12 mouse cellular contexts compared by ENCODE assay signal in the genomic region with DNA sequence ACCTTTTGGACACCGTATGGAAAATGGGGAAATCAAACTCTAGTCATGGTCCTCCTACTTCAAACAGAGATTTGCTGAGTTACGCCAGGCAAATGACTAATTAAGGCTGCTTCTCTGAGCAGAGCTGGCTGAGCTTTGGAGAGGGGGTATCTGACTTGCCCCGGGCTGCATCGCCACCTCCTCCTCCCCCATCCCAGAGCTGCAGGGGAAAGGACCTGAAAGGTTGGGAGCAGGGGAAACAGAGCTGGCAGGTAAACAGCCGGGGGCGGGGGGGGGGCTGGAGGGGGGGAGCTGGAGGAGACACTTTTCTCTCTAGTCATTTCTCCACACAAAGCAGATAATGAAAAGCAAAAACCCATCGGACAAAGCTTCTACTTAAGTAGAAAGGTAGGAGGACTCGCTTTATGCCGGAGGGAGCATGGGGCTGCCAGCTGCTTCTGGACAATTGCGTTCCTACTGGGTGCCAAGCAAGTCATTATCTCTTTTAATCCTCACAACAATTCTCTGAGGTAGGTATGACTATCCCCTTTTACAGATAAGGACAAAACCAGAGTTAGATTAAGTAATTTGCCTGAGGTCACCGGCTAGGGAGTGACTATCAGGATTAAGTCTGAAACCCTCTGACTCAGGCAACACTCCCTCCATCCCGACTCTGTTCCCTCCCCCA. TPM values are rescaled to one million over a fixed set of nuclear protein-coding genes. Genes with fewer than 3 reads are reported as not detected.
A peak's percentile ranks its signal among the peaks of the same experiment; 100 is the strongest.
DNase-seq lines count a peak whose midpoint lies in the region; ATAC-seq lines count a peak whose summit lies in the region.
"Had no signal": no experiment of that assay in that cellular context is flagged by ENCODE, and none has a peak within 500 bp of the region (broad histone marks: within the 10 kb centered on the region; RNA-seq: fewer than 3 reads in every experiment).

No protein-coding gene starts in this region.

- ATAC-seq in kidney, embryonic 14.5 days (ENCODE audit: low FRiP score, low TSS enrichment), result no peak
- no peak for ATAC-seq in embryonic facial prominence, embryonic 14.5 days (ENCODE audit: low read depth)
- no peak for ATAC-seq in intestine, embryonic 15.5 days
- ATAC-seq in neural tube, embryonic 12.5 days (ENCODE audit: low FRiP score, low read depth), result peak; percentile 25; the same call in 1 of the 2 replicates
- ATAC-seq in megakaryocyte, adult 5-6 weeks (ENCODE audit: poor library complexity, severe bottlenecking), result no peak

- H3K36me3 ChIP-seq in kidney, embryonic 14.5 days (ENCODE audit: control insufficient read depth, insufficient read depth, low read length), result no peaks in the 10 kb centered on the region
- H3K36me3 ChIP-seq in embryonic facial prominence, embryonic 14.5 days (ENCODE audit: control insufficient read depth, insufficient read depth, low read length), result no peaks in the 10 kb centered on the region
- H3K36me3 ChIP-seq in intestine, embryonic 15.5 days, result no peaks in the 10 kb centered on the region
- no peaks in the 10 kb centered on the region for H3K36me3 ChIP-seq in neural tube, embryonic 12.5 days

- no peak overlapping the region for H3K9ac ChIP-seq in kidney, embryonic 14.5 days (ENCODE audit: low read depth, low read length)
- H3K9ac ChIP-seq in embryonic facial prominence, embryonic 14.5 days (ENCODE audit: low read depth, low read length), result no peak overlapping the region
- H3K9ac ChIP-seq in intestine, embryonic 15.5 days, result no peak overlapping the region
- no peak overlapping the region for H3K9ac ChIP-seq in neural tube, embryonic 12.5 days

- H3K27me3 ChIP-seq in kidney, embryonic 14.5 days (ENCODE audit: control insufficient read depth, insufficient read depth, low read length), result peaks cover 20% of the 10 kb centered on the region; the same call in 1 of the 2 replicates
- H3K27me3 ChIP-seq in embryonic facial prominence, embryonic 14.5 days (replicated peaks; ENCODE audit: control insufficient read depth, insufficient read depth, low read length), result peaks cover 30% of the 10 kb centered on the region
- H3K27me3 ChIP-seq in intestine, embryonic 15.5 days (replicated peaks), result peaks cover 15% of the 10 kb centered on the region
- peaks cover 18% of the 10 kb centered on the region for H3K27me3 ChIP-seq in neural tube, embryonic 12.5 days (replicated peaks)

- peak overlapping the region; percentile 36 for H3K4me2 ChIP-seq in kidney, embryonic 14.5 days (replicated peaks; ENCODE audit: low read depth, low read length)
- peak overlapping the region; percentile 48 for H3K4me2 ChIP-seq in embryonic facial prominence, embryonic 14.5 days (ENCODE audit: low read depth, low read length)
- peak overlapping the region; percentile 48 for H3K4me2 ChIP-seq in intestine, embryonic 15.5 days (replicated peaks)
- peak overlapping the region; percentile 52 for H3K4me2 ChIP-seq in neural tube, embryonic 12.5 days (replicated peaks)

- H3K4me3 ChIP-seq in kidney, embryonic 14.5 days (ENCODE audit: low read length), result peak overlapping the region; percentile 28
- H3K4me3 ChIP-seq in embryonic facial prominence, embryonic 14.5 days (ENCODE audit: low read depth, low read length), result peak overlapping the region; percentile 26
- H3K4me3 ChIP-seq in intestine, embryonic 15.5 days (replicated peaks), result peak overlapping the region; percentile 15
- peak overlapping the region; percentile 20; the same call in 1 of the 2 replicates for H3K4me3 ChIP-seq in neural tube, embryonic 12.5 days

- peaks cover 5% of the 10 kb centered on the region; the same call in 1 of the 2 replicates for H3K4me1 ChIP-seq in kidney, embryonic 14.5 days (ENCODE audit: control insufficient read depth, insufficient read depth, low read length)
- no peaks in the 10 kb centered on the region; the same call in 1 of the 2 replicates for H3K4me1 ChIP-seq in embryonic facial prominence, embryonic 14.5 days (ENCODE audit: control insufficient read depth, insufficient read depth, low read length)
- H3K4me1 ChIP-seq in intestine, embryonic 15.5 days (replicated peaks), result peaks cover 6% of the 10 kb centered on the region; the same call in 1 of the 2 replicates
- H3K4me1 ChIP-seq in neural tube, embryonic 12.5 days, result peaks cover 10% of the 10 kb centered on the region

- WGBS in kidney, embryonic 14.5 days, result under 1% methylated on average over 12 of the region's 12 CpGs
- under 1% methylated on average over 12 of the region's 12 CpGs for WGBS in embryonic facial prominence, embryonic 14.5 days
- WGBS in intestine, embryonic 15.5 days, result 2% methylated on average over 12 of the region's 12 CpGs
- 1% methylated on average over 12 of the region's 12 CpGs for WGBS in neural tube, embryonic 12.5 days

- no peak for DNase-seq in kidney, postnatal 4 days
- no peak for DNase-seq in embryonic facial prominence, embryonic 14.5 days (ENCODE audit: low spot score)
- no peak for DNase-seq in right cerebral cortex, postnatal 4 days
- DNase-seq in B cell, adult 2 months, result no peak
- DNase-seq: kidney, adult 11 months had no signal

- H3K9me3 ChIP-seq in kidney, embryonic 14.5 days (ENCODE audit: control insufficient read depth, low read length), result no peaks in the 10 kb centered on the region
- no peaks in the 10 kb centered on the region for H3K9me3 ChIP-seq in embryonic facial prominence, embryonic 14.5 days (ENCODE audit: control insufficient read depth, low read length)
- H3K9me3 ChIP-seq in intestine, embryonic 15.5 days, result no peaks in the 10 kb centered on the region
- H3K9me3 ChIP-seq in neural tube, embryonic 12.5 days, result no peaks in the 10 kb centered on the region

- no peak overlapping the region for H3K27ac ChIP-seq in kidney, embryonic 14.5 days (ENCODE audit: low read depth, low read length)
- H3K27ac ChIP-seq in embryonic facial prominence, embryonic 14.5 days (replicated peaks; ENCODE audit: low read depth, low read length), result no peak overlapping the region
- no peak overlapping the region for H3K27ac ChIP-seq in intestine, embryonic 15.5 days
- H3K27ac ChIP-seq in neural tube, embryonic 12.5 days, result no peak overlapping the region

RNA-seq across cellular contexts. Expression of a gene that starts 35.9 kb away (rescaled TPM):
- 0.43 and 0.63 TPM in 2 replicates for polyA plus RNA-seq in kidney, embryonic 14.5 days (2014; fragmentation: Nextera tagmentation; extraction: Ambion mirVana)
- polyA plus RNA-seq in embryonic facial prominence, embryonic 14.5 days (2014; fragmentation: Nextera tagmentation; extraction: Ambion mirVana), result 1.1 and 1.9 TPM in 2 replicates
- 0.46 and 0.59 TPM in 2 replicates for polyA plus RNA-seq in intestine, embryonic 15.5 days (2015; fragmentation: Nextera tagmentation; extraction: Ambion mirVana)
- 0.53 and 0.59 TPM in 2 replicates for polyA plus RNA-seq in neural tube, embryonic 12.5 days (2016; fragmentation: Nextera tagmentation; extraction: Ambion mirVana)
- total RNA-seq in megakaryocyte, adult 5-6 weeks (2015), result not detected in 2 replicates
- total RNA-seq in megakaryocyte, adult 5-6 weeks (2017), result not detected in 2 replicates
- total RNA-seq: adrenal gland, adult 18-20 months; megakaryocyte progenitor cell, adult 5-6 weeks had no signal
- polyA plus RNA-seq: small intestine, adult 2 months had no signal

RNA-seq across cellular contexts. Expression of a gene that starts 39.2 kb away (rescaled TPM):
- 0.32 and 0.57 TPM in 2 replicates for polyA plus RNA-seq in kidney, embryonic 14.5 days (2014; fragmentation: Nextera tagmentation; extraction: Ambion mirVana)
- 1.6 and 1.7 TPM in 2 replicates for polyA plus RNA-seq in embryonic facial prominence, embryonic 14.5 days (2014; fragmentation: Nextera tagmentation; extraction: Ambion mirVana)
- 0.77 and 1.2 TPM in 2 replicates for polyA plus RNA-seq in intestine, embryonic 15.5 days (2015; fragmentation: Nextera tagmentation; extraction: Ambion mirVana)
- 1.5 and 1.7 TPM in 2 replicates for polyA plus RNA-seq in neural tube, embryonic 12.5 days (2016; fragmentation: Nextera tagmentation; extraction: Ambion mirVana)
- not detected in 2 replicates for total RNA-seq in megakaryocyte, adult 5-6 weeks (2015)
- total RNA-seq in megakaryocyte, adult 5-6 weeks (2017), result not detected in 2 replicates
- total RNA-seq: adrenal gland, adult 18-20 months; megakaryocyte progenitor cell, adult 5-6 weeks had no signal
- polyA plus RNA-seq: small intestine, adult 2 months had no signal
